Mouse (Mus musculus) neutrophil, adult 83 days (primary cell): Measurements from ENCODE around the gene Gm8247. TPM values are rescaled to one million over a fixed set of nuclear protein-coding genes. Genes with fewer than 3 reads are reported as not detected.

Experiments used
- total RNA-seq, 2 experiments: library from RNA; stranded (reverse); gene quantifications; one replicate each; pipeline ENCODE4 v1.2.4; 2023

Gm8247 gene
- total RNA-seq = not detected

DNA sequence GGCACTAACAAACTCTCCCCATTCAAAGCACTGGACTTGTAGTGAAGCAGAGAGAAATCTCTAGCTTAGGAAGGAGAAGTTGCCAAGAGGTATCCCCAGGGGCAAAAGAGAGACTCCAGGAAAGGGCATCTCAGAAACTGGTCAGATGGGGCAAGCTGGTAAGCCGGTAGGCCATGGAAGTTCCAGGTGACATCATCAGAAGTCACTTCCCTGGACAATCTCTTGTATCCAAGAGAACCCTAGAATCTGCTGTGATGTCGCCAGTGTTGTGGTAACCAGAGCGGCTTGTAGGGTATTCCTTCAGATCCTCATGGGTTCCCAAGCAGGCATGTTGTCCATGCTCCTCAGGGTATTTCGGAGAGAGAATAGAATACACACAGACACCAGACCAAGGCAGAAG is at the start of gene Gm8247:
TSS of gene Gm8247 (plus strand) at position 301 of the 400 bp plus-strand sequence.

DNA sequence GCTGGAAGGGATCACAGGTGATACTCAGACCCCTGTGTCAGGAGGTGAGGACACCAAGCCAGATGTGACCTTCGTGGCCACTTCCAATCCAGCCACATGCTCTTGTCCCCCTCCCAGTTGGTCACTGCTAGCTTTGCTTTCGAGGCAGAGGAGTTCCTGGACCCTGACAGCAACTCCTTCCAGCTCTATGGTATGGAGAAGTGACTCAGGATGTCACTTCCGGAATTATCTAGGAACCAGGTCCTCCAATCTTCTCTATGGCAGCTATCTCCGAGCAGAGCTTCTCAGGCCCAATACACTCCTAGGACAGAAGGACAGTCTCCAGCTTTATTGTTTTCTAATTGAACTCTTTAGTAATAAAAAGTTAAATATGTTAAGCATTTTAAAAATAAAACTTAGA is 44.8 kb downstream of the Gm8247 start, which contains the start of gene Gm5624:
TSS of gene Gm5624 (minus strand) at position 202 of the 400 bp plus-strand sequence.

Other genes starting within 250 kb of the Gm8247 start
- not detected for gene Gm5930, start 244.6 kb upstream of the Gm8247 start, total RNA-seq
- not detected for gene Gm8229, start 217.8 kb upstream of the Gm8247 start, total RNA-seq
- not detected for gene Gm3371, start 172.5 kb upstream of the Gm8247 start, total RNA-seq
- not detected for gene Gm8232, start 149.5 kb upstream of the Gm8247 start, total RNA-seq
- gene BC061237, start 90.7 kb upstream of the Gm8247 start, total RNA-seq = not detected
- not detected for gene Gm17093, start 64.9 kb upstream of the Gm8247 start, total RNA-seq
- not detected for gene Gm5624, start 44.8 kb downstream of the Gm8247 start, total RNA-seq
- gene Gm8257, start 123.3 kb downstream of the Gm8247 start, total RNA-seq = not detected
- not detected for gene Gm8267, start 167.2 kb downstream of the Gm8247 start, total RNA-seq